Mouse (Mus musculus) lung, postnatal 0 days (tissue): ENCODE measurements around the gene Pacsin1.

Experiments used
- CTCF ChIP-seq: IDR thresholded peaks from 2 replicates; pipeline ENCODE4 v1.5.1; 2016; ENCODE audit warnings: antibody characterized with exemption, mild to moderate bottlenecking
- EP300 ChIP-seq: IDR thresholded peaks from 2 replicates; pipeline ENCODE4 v1.6.1; 2016; ENCODE audit warnings: antibody characterized with exemption, mild to moderate bottlenecking, control low read depth

DNA sequence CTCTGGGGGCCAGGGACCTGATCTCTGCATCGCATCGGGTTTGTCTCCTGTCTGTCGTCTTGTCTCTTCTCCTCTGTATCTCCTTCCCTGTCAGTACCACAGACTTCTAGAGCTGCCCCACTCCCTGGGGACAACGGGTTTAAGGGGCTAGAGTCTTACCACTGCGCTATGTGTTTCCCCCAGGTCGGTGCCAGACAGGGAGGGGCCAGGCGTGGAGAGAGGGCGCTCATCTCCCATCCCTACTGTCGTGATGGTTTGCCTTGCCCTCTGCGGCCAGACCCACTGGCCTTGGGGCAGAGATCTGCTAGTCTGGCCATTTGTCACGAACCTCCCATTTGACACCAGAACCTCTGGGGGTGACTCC is 30.2 kb downstream of the Pacsin1 start:
- TF ChIP-seq EP300: no peak
- TF ChIP-seq CTCF: no peak
